Mouse (Mus musculus) midbrain, embryonic 16.5 days (tissue): ENCODE measurements around the gene Imp3. TPM values are rescaled to one million over a fixed set of nuclear protein-coding genes. Genes with fewer than 3 reads are reported as not detected.

Experiments used
- ATAC-seq: fragments of 200-750 bp; cut with Nextera tagmentation; 2 replicates; pipeline ENCODE4 v1.8.0; 2017; ENCODE audit warnings: moderate TSS enrichment
- H3K27ac ChIP-seq: fragments of 300-500 bp; sonication (generic); 2 replicates; pipeline ENCODE4 v1.5.1; 2014; ENCODE audit warnings: mild to moderate bottlenecking, low read length, mixed read lengths
- H3K27me3 ChIP-seq: fragments of 300-500 bp; sonication (generic); 2 replicates; pipeline ENCODE4 v1.6.1; 2014; ENCODE audit warnings: low read depth, low read length, mixed read lengths; ENCODE audit not compliant: control insufficient read depth, insufficient read depth
- H3K36me3 ChIP-seq: fragments of 300-500 bp; sonication (generic); 2 replicates; pipeline ENCODE4 v1.6.1; 2014; ENCODE audit warnings: mild to moderate bottlenecking, low read length, moderate library complexity, mixed read lengths; ENCODE audit not compliant: control insufficient read depth, insufficient read depth
- H3K4me1 ChIP-seq: fragments of 300-500 bp; sonication (generic); 2 replicates; pipeline ENCODE4 v1.6.1; 2014; ENCODE audit warnings: mild to moderate bottlenecking, low read length, mixed read lengths; ENCODE audit not compliant: control insufficient read depth, insufficient read depth
- H3K4me2 ChIP-seq: fragments of 300-500 bp; sonication (generic); 2 replicates; pipeline ENCODE4 v1.6.1; 2014; ENCODE audit warnings: mild to moderate bottlenecking, low read length, mixed read lengths
- H3K4me3 ChIP-seq: fragments of 300-500 bp; sonication (generic); 2 replicates; pipeline ENCODE4 v1.5.1; 2014; ENCODE audit warnings: low read depth, mild to moderate bottlenecking, low read length, moderate library complexity, mixed read lengths
- H3K9ac ChIP-seq: fragments of 300-500 bp; sonication (generic); 2 replicates; pipeline ENCODE4 v1.6.1; 2014; ENCODE audit warnings: low read depth, low read length, mixed read lengths
- H3K9me3 ChIP-seq: fragments of 300-500 bp; sonication (generic); replicated peaks from 2 replicates; pipeline ENCODE4 v1.6.1; 2014; ENCODE audit warnings: mild to moderate bottlenecking, low read length, mixed read lengths; ENCODE audit not compliant: control insufficient read depth, poor library complexity, severe bottlenecking
- WGBS: fragments of 180-500 bp; shearing (Covaris S2); extraction: QIAGEN DNeasy Blood & Tissue Kit; methylation state at CpG from one replicate; pipeline ENCODE4 v1.1.7; 2014; 5-methylcytosine and 5-hydroxymethylcytosine counted together
- polyA plus RNA-seq: library from polyadenylated mRNA; unstranded; fragments of >200 nt; fragmentation: Nextera tagmentation; extraction: Ambion mirVana; gene quantifications from 2 replicates; pipeline ENCODE4 v1.2.1, GENCODE M21; 2015

Imp3 gene
- polyA plus RNA-seq, 1 experiment from 2014 or later, result 66.9 TPM

- no peak for ATAC-seq
- no peak overlapping the region for H3K9ac ChIP-seq
- H3K27me3 ChIP-seq, result no peaks in the 10 kb centered on the region
- 91% methylated on average over 3 of the region's 3 CpGs for WGBS
- no peaks in the 10 kb centered on the region for H3K9me3 ChIP-seq
- H3K4me1 ChIP-seq, result no peaks in the 10 kb centered on the region
- no peak overlapping the region for H3K4me3 ChIP-seq
- H3K27ac ChIP-seq, result no peak overlapping the region
- no peak overlapping the region for H3K4me2 ChIP-seq
- peaks cover 11% of the 10 kb centered on the region for H3K36me3 ChIP-seq
Measured at GRCm38 (mm10) chr9:56975199-56975598, 37.9 kb downstream of the Imp3 start.

DNA sequence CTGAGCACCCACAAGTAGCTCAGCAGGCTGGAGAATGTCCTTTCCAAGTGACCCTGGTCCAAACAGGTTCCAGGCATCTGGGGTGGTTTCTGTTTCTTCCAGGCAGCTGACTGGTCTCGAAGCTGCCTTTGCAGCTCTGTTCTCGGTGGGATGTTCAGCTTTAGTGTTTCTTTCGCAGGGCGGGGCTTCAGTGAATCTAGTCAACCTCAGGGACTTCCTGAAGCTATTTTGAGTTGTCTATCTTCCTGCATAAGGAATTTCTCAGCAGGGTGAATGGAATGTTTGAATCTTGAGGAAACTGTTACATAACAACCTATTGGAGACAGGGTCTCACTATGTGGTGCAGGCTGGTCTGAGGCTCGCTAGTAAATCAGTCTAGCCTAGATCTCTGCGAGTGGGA is 42.9 kb downstream of the Imp3 start:
- H3K27me3 ChIP-seq, result no peaks in the 10 kb centered on the region
- H3K27ac ChIP-seq, result no peak overlapping the region
- H3K36me3 ChIP-seq, result peaks cover 3% of the 10 kb centered on the region; the same call in 1 of the 2 replicates
- H3K9me3 ChIP-seq, result no peaks in the 10 kb centered on the region
- 91% methylated on average over 6 of the region's 6 CpGs for WGBS
- H3K4me2 ChIP-seq, result no peak overlapping the region
- H3K4me3 ChIP-seq, result no peak overlapping the region
- no peak overlapping the region for H3K9ac ChIP-seq
- no peak for ATAC-seq
- no peaks in the 10 kb centered on the region for H3K4me1 ChIP-seq

DNA sequence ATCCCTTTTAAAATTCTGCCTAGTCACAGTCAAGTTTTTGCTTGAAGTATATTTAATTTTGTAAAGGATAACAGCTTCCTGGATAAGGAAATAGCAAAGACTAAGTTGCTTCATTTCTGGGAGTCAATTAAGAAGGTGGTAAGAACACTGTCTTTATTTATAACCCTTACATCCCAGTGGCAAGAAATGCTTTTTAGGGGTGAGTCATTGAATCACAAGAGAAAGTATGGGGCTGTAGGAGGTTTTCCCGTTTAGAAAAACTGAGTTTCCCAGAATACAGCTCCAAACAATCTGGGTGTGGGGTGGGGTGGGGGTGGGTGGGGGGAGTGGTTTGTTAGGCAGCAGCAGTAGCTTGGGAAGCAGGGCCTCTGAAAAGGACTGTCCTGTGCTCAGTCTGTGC is 44.2 kb downstream of the Imp3 start:
- WGBS, result 90% methylated on average over 1 of the region's 1 CpGs
- no peak overlapping the region for H3K4me2 ChIP-seq
- H3K4me3 ChIP-seq, result no peak overlapping the region
- ATAC-seq, result no peak
- H3K27me3 ChIP-seq, result no peaks in the 10 kb centered on the region
- no peaks in the 10 kb centered on the region for H3K9me3 ChIP-seq
- H3K36me3 ChIP-seq, result peaks cover 3% of the 10 kb centered on the region; the same call in 1 of the 2 replicates
- no peaks in the 10 kb centered on the region for H3K4me1 ChIP-seq
- no peak overlapping the region for H3K27ac ChIP-seq
- no peak overlapping the region for H3K9ac ChIP-seq

Other genes with a start within 250 kb of the Imp3 start
- 71.0 and 83.0 TPM in 2 replicates for gene Lingo1, start 141.0 kb upstream of the Imp3 start, polyA plus RNA-seq
- gene Odf3l1, start 72.8 kb upstream of the Imp3 start, polyA plus RNA-seq, result not detected in 2 replicates
- 7.3 and 7.8 TPM in 2 replicates for gene Cspg4, start 72.4 kb upstream of the Imp3 start, polyA plus RNA-seq
- 2.2 and 2.7 TPM in 2 replicates for gene Snx33, start 9.1 kb upstream of the Imp3 start, polyA plus RNA-seq
- gene Snupn, start 13.4 kb downstream of the Imp3 start, polyA plus RNA-seq, result 27.2 and 32.0 TPM in 2 replicates
- gene Ptpn9, start 57.4 kb downstream of the Imp3 start, polyA plus RNA-seq, result 24.4 and 25.8 TPM in 2 replicates
- 21.8 and 22.1 TPM in 2 replicates for gene Sin3a, start 134.6 kb downstream of the Imp3 start, polyA plus RNA-seq
- 94.0 TPM in 2 replicates for gene Man2c1, start 193.2 kb downstream of the Imp3 start, polyA plus RNA-seq
- gene Neil1, start 210.8 kb downstream of the Imp3 start, polyA plus RNA-seq, result 8.2 and 8.6 TPM in 2 replicates
- 191 and 202 TPM in 2 replicates for gene Commd4, start 220.9 kb downstream of the Imp3 start, polyA plus RNA-seq